Mouse (Mus musculus): Measurements from ENCODE around the gene Pgm1. TPM values are rescaled to one million over a fixed set of nuclear protein-coding genes. Genes with fewer than 3 reads are reported as not detected.

The Pgm1 gene
- polyA plus RNA-seq, 1 experiment from 2014 or later = 150 TPM

GRCm38 (mm10) chr4:99969328-99969727 is 40.1 kb downstream of the Pgm1 start:
- Histone ChIP-seq H3K4me2 (ENCODE audit: low read length) (no peak overlapping the region), H3K4me1 (replicated peaks; ENCODE audit: control insufficient read depth, insufficient read depth, low read length) (peaks cover 10% of the 10 kb centered on the region; the same call in 1 of the 2 replicates), H3K4me3 (ENCODE audit: low read depth, low read length) (no peak overlapping the region), H3K27ac (ENCODE audit: low read depth) (peak overlapping the region; percentile 54; the same call in 1 of the 2 replicates), H3K36me3 (ENCODE audit: control insufficient read depth, insufficient read depth, low read length) (peaks cover 24% of the 10 kb centered on the region; the same call in 1 of the 2 replicates), H3K27me3 (replicated peaks; ENCODE audit: control insufficient read depth, insufficient read depth, low read length) (no peaks in the 10 kb centered on the region), H3K9me3 (ENCODE audit: control insufficient read depth, low read length) (no peaks in the 10 kb centered on the region), H3K9ac (ENCODE audit: low read length) (no peak overlapping the region)
- WGBS = 45% methylated on average over 5 of the region's 5 CpGs
- DNase-seq (ENCODE audit: low spot score) (no peak), ATAC-seq (replicated peaks; ENCODE audit: low FRiP score, low TSS enrichment, low read depth) (no peak)

- no peak for DNase-seq (ENCODE audit: low spot score)
- H3K4me1 ChIP-seq (replicated peaks; ENCODE audit: control insufficient read depth, insufficient read depth, low read length) = peaks cover 10% of the 10 kb centered on the region; the same call in 1 of the 2 replicates
- H3K9me3 ChIP-seq (ENCODE audit: control insufficient read depth, low read length) = no peaks in the 10 kb centered on the region
- no peaks in the 10 kb centered on the region for H3K27me3 ChIP-seq (replicated peaks; ENCODE audit: control insufficient read depth, insufficient read depth, low read length)
- no peak overlapping the region for H3K4me3 ChIP-seq (ENCODE audit: low read depth, low read length)
- WGBS = 53% methylated on average over 4 of the region's 4 CpGs
- 0 out of 2 replicates have a peak, but pooled peaks cover 19% of the 10 kb centered on the region for H3K36me3 ChIP-seq (ENCODE audit: control insufficient read depth, insufficient read depth, low read length)
- peak overlapping the region; percentile 54 for H3K27ac ChIP-seq (ENCODE audit: low read depth)
- H3K4me2 ChIP-seq (ENCODE audit: low read length) = no peak overlapping the region
- no peak for ATAC-seq (replicated peaks; ENCODE audit: low FRiP score, low TSS enrichment, low read depth)
- no peak overlapping the region for H3K9ac ChIP-seq (ENCODE audit: low read length)
Measured at GRCm38 (mm10) chr4:99970097-99970496, 40.9 kb downstream of the Pgm1 start.

GRCm38 (mm10) chr4:99972886-99973285 is 43.7 kb downstream of the Pgm1 start:
- WGBS = 82% methylated on average over 6 of the region's 6 CpGs
- peaks cover 10% of the 10 kb centered on the region; the same call in 1 of the 2 replicates for H3K4me1 ChIP-seq (replicated peaks; ENCODE audit: control insufficient read depth, insufficient read depth, low read length)
- no peaks in the 10 kb centered on the region for H3K27me3 ChIP-seq (replicated peaks; ENCODE audit: control insufficient read depth, insufficient read depth, low read length)
- H3K9ac ChIP-seq (ENCODE audit: low read length) = no peak overlapping the region
- no peak overlapping the region for H3K4me2 ChIP-seq (ENCODE audit: low read length)
- DNase-seq (ENCODE audit: low spot score) = no peak
- H3K9me3 ChIP-seq (ENCODE audit: control insufficient read depth, low read length) = no peaks in the 10 kb centered on the region
- H3K4me3 ChIP-seq (ENCODE audit: low read depth, low read length) = no peak overlapping the region
- H3K27ac ChIP-seq (ENCODE audit: low read depth) = no peak overlapping the region
- ATAC-seq (replicated peaks; ENCODE audit: low FRiP score, low TSS enrichment, low read depth) = no peak
- 0 out of 2 replicates have a peak, but pooled peaks cover 13% of the 10 kb centered on the region for H3K36me3 ChIP-seq (ENCODE audit: control insufficient read depth, insufficient read depth, low read length)

GRCm38 (mm10) chr4:99973931-99974330 is 44.7 kb downstream of the Pgm1 start:
- Histone ChIP-seq H3K9me3 (ENCODE audit: control insufficient read depth, low read length) (no peaks in the 10 kb centered on the region), H3K9ac (ENCODE audit: low read length) (no peak overlapping the region), H3K4me2 (ENCODE audit: low read length) (no peak overlapping the region), H3K4me1 (replicated peaks; ENCODE audit: control insufficient read depth, insufficient read depth, low read length) (peaks cover 10% of the 10 kb centered on the region; the same call in 1 of the 2 replicates), H3K27me3 (replicated peaks; ENCODE audit: control insufficient read depth, insufficient read depth, low read length) (no peaks in the 10 kb centered on the region), H3K36me3 (ENCODE audit: control insufficient read depth, insufficient read depth, low read length) (0 out of 2 replicates have a peak, but pooled peaks cover 10% of the 10 kb centered on the region), H3K27ac (ENCODE audit: low read depth) (no peak overlapping the region), H3K4me3 (ENCODE audit: low read depth, low read length) (no peak overlapping the region)
- DNase-seq (ENCODE audit: low spot score) = no peak
- WGBS = 93% methylated on average over 1 of the region's 1 CpGs
- no peak for ATAC-seq (replicated peaks; ENCODE audit: low FRiP score, low TSS enrichment, low read depth)

- ATAC-seq (replicated peaks; ENCODE audit: low FRiP score, low TSS enrichment, low read depth) = no peak
- H3K36me3 ChIP-seq (ENCODE audit: control insufficient read depth, insufficient read depth, low read length) = 0 out of 2 replicates have a peak, but pooled peaks cover 12% of the 10 kb centered on the region
- H3K4me2 ChIP-seq (ENCODE audit: low read length) = no peak overlapping the region
- no peak overlapping the region for H3K4me3 ChIP-seq (ENCODE audit: low read depth, low read length)
- H3K27me3 ChIP-seq (replicated peaks; ENCODE audit: control insufficient read depth, insufficient read depth, low read length) = no peaks in the 10 kb centered on the region
- H3K4me1 ChIP-seq (replicated peaks; ENCODE audit: control insufficient read depth, insufficient read depth, low read length) = peaks cover 6% of the 10 kb centered on the region; the same call in 1 of the 2 replicates
- 65% methylated on average over 5 of the region's 5 CpGs for WGBS
- no peaks in the 10 kb centered on the region for H3K9me3 ChIP-seq (ENCODE audit: control insufficient read depth, low read length)
- no peak for DNase-seq (ENCODE audit: low spot score)
- H3K27ac ChIP-seq (ENCODE audit: low read depth) = no peak overlapping the region
- no peak overlapping the region for H3K9ac ChIP-seq (ENCODE audit: low read length)
Measured at GRCm38 (mm10) chr4:99974375-99974774, 45.2 kb downstream of the Pgm1 start.

GRCm38 (mm10) chr4:99979326-99979725 is 50.1 kb downstream of the Pgm1 start:
- H3K4me3 ChIP-seq (ENCODE audit: low read depth, low read length) = no peak overlapping the region

GRCm38 (mm10) chr4:99981216-99981615 is 52.0 kb downstream of the Pgm1 start:
- Histone ChIP-seq H3K4me1 (replicated peaks; ENCODE audit: control insufficient read depth, insufficient read depth, low read length) (0 out of 2 replicates have a peak, but pooled peaks cover 4% of the 10 kb centered on the region), H3K9me3 (ENCODE audit: control insufficient read depth, low read length) (no peaks in the 10 kb centered on the region), H3K4me2 (ENCODE audit: low read length) (no peak overlapping the region), H3K27ac (ENCODE audit: low read depth) (no peak overlapping the region), H3K4me3 (ENCODE audit: low read depth, low read length) (no peak overlapping the region), H3K27me3 (replicated peaks; ENCODE audit: control insufficient read depth, insufficient read depth, low read length) (no peaks in the 10 kb centered on the region), H3K36me3 (ENCODE audit: control insufficient read depth, insufficient read depth, low read length) (peaks cover 14% of the 10 kb centered on the region; the same call in 1 of the 2 replicates), H3K9ac (ENCODE audit: low read length) (no peak overlapping the region)
- DNase-seq (ENCODE audit: low spot score) = no peak
- 87% methylated on average over 2 of the region's 2 CpGs for WGBS
- no peak for ATAC-seq (replicated peaks; ENCODE audit: low FRiP score, low TSS enrichment, low read depth)

More at GRCm38 (mm10) chr4:99979326-99979725, 50.1 kb downstream of the Pgm1 start:
- no peak overlapping the region for H3K27ac ChIP-seq (ENCODE audit: low read depth)
- peaks cover 14% of the 10 kb centered on the region; the same call in 1 of the 2 replicates for H3K36me3 ChIP-seq (ENCODE audit: control insufficient read depth, insufficient read depth, low read length)
- no peaks in the 10 kb centered on the region for H3K9me3 ChIP-seq (ENCODE audit: control insufficient read depth, low read length)
- H3K4me2 ChIP-seq (ENCODE audit: low read length) = no peak overlapping the region
- ATAC-seq (replicated peaks; ENCODE audit: low FRiP score, low TSS enrichment, low read depth) (no peak), DNase-seq (ENCODE audit: low spot score) (no peak)
- no peaks in the 10 kb centered on the region for H3K4me1 ChIP-seq (replicated peaks; ENCODE audit: control insufficient read depth, insufficient read depth, low read length)
- H3K9ac ChIP-seq (ENCODE audit: low read length) = no peak overlapping the region
- WGBS = 89% methylated on average over 5 of the region's 5 CpGs
- H3K27me3 ChIP-seq (replicated peaks; ENCODE audit: control insufficient read depth, insufficient read depth, low read length) = no peaks in the 10 kb centered on the region

- H3K27me3 ChIP-seq (replicated peaks; ENCODE audit: control insufficient read depth, insufficient read depth, low read length) = no peaks in the 10 kb centered on the region
- 52% methylated on average over 13 of the region's 13 CpGs for WGBS
- no peak overlapping the region for H3K9ac ChIP-seq (ENCODE audit: low read length)
- H3K27ac ChIP-seq (ENCODE audit: low read depth) = no peak overlapping the region
- 0 out of 2 replicates have a peak, but pooled peaks cover 4% of the 10 kb centered on the region for H3K4me1 ChIP-seq (replicated peaks; ENCODE audit: control insufficient read depth, insufficient read depth, low read length)
- peaks cover 11% of the 10 kb centered on the region; the same call in 1 of the 2 replicates for H3K36me3 ChIP-seq (ENCODE audit: control insufficient read depth, insufficient read depth, low read length)
- no peak for DNase-seq (ENCODE audit: low spot score)
- no peaks in the 10 kb centered on the region for H3K9me3 ChIP-seq (ENCODE audit: control insufficient read depth, low read length)
- no peak overlapping the region for H3K4me2 ChIP-seq (ENCODE audit: low read length)
- no peak for ATAC-seq (replicated peaks; ENCODE audit: low FRiP score, low TSS enrichment, low read depth)
- no peak overlapping the region for H3K4me3 ChIP-seq (ENCODE audit: low read depth, low read length)
Measured at GRCm38 (mm10) chr4:99983652-99984368, 54.6 kb downstream of the Pgm1 start.

Data from intestine, embryonic 14.5 days (tissue).